Mouse (Mus musculus) limb, embryonic 10.5 days (tissue): ENCODE data around the gene Casp7. TPM values are rescaled to one million over a fixed set of nuclear protein-coding genes. Genes with fewer than 3 reads are reported as not detected.

Experiments used
- DNase-seq: peaks from one replicate; pipeline ENCODE4 v3.0.0-alpha.2; 2017; ENCODE audit warnings: low spot score
- H3K27ac ChIP-seq: fragments of 300-500 bp; sonication (generic); 2 replicates; pipeline ENCODE4 v1.5.1; 2016; ENCODE audit warnings: mild to moderate bottlenecking
- H3K27me3 ChIP-seq: fragments of 300-500 bp; sonication (generic); 2 replicates; pipeline ENCODE4 v1.6.1; 2016; ENCODE audit warnings: low read depth, mild to moderate bottlenecking; ENCODE audit not compliant: poor library complexity, severe bottlenecking
- H3K36me3 ChIP-seq: fragments of 300-500 bp; sonication (generic); 2 replicates; pipeline ENCODE4 v1.6.1; 2016; ENCODE audit warnings: mild to moderate bottlenecking, moderate library complexity
- H3K4me1 ChIP-seq: fragments of 300-500 bp; sonication (generic); 2 replicates; pipeline ENCODE4 v1.6.1; 2016
- H3K4me3 ChIP-seq: fragments of 300-500 bp; sonication (generic); 2 replicates; pipeline ENCODE4 v1.5.1; 2016; ENCODE audit warnings: mild to moderate bottlenecking, moderate library complexity
- H3K9me3 ChIP-seq: fragments of 300-500 bp; sonication (generic); replicated peaks from 2 replicates; pipeline ENCODE4 v1.6.1; 2016; ENCODE audit warnings: mild to moderate bottlenecking
- WGBS: fragments of 180-500 bp; shearing (Covaris S2); methylation state at CpG from one replicate; pipeline ENCODE4 v1.1.7; 2016; 5-methylcytosine and 5-hydroxymethylcytosine counted together
- polyA plus RNA-seq: library from polyadenylated mRNA; unstranded; fragments of >200 nt; fragmentation: Nextera tagmentation; extraction: Ambion mirVana; gene quantifications from 2 replicates; pipeline ENCODE4 v1.2.1, GENCODE M21; 2016

The Casp7 gene
- polyA plus RNA-seq, 1 experiment from 2014 or later, result 24.5 TPM

DNA sequence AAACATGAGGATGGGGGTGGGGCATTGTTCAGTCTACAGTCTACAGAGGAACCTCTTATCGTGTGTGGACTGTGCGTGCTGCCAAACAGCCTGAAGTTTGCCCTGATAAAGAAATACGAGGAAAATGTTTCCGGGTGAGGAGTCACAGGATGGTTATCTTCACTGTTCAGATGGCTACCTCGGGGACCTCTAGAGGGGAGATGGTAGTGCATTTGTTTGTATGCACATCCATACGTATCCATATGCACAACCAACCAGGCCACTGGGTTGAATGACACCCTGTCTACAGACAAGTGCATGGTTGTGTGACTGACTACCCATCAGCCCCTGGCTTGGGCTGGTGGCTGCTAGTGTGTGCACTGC is 42.1 kb downstream of the Casp7 start:
- no peak for DNase-seq
- 0 out of 2 replicates have a peak overlapping the region, but pooled peaks have one; percentile 10 for H3K27ac ChIP-seq
- 92% methylated on average over 6 of the region's 6 CpGs for WGBS
- H3K27me3 ChIP-seq, result no peaks in the 10 kb centered on the region
- no peaks in the 10 kb centered on the region for H3K4me1 ChIP-seq
- no peak overlapping the region for H3K4me3 ChIP-seq
- H3K36me3 ChIP-seq, result peaks cover 36% of the 10 kb centered on the region
- no peaks in the 10 kb centered on the region for H3K9me3 ChIP-seq

DNA sequence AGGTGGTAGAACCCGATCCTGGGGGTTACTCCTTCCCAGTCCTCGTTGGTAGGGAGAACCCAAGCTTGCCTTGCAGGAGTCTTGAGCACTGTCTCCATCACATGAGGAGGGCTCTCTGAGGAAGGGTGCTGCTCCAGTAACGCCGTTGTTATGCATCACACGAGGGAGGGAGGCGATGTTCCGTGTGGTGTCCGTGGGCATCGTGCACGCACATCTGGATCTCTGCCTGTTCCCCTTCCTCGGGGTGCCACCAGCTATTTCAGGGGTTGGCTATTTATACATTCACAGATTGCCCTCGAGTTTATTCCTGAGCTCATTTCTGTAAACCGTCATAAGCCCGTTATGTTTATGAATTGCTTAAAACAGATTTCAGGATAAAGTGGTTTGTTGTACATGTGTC is 46.5 kb downstream of the Casp7 start:
- DNase-seq, result no peak
- no peak overlapping the region for H3K27ac ChIP-seq
- H3K36me3 ChIP-seq, result peaks cover 11% of the 10 kb centered on the region
- no peak overlapping the region for H3K4me3 ChIP-seq
- H3K4me1 ChIP-seq, result 0 out of 2 replicates have a peak, but pooled peaks cover 2% of the 10 kb centered on the region
- 89% methylated on average over 14 of the region's 14 CpGs for WGBS
- H3K9me3 ChIP-seq, result no peaks in the 10 kb centered on the region
- H3K27me3 ChIP-seq, result no peaks in the 10 kb centered on the region

DNA sequence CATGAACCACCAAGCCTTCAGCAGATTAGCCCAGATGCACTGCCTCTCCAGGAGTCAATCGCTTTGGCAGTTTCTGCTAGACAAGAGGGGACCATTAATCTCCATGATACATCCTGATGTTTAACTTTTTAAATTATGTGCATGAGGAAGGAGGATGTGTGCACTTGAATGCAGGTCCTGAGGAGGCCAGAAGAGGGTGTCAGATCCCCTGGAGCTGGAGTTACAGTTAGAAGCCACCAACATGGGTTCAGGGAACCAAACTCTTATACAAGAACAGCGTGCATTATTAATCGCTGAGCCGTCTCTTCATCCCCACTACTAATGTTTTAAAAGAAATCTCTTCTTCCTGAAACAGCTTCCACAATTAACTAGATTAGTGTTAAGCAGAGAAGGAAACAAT is 51.9 kb downstream of the Casp7 start:
- H3K27me3 ChIP-seq, result no peaks in the 10 kb centered on the region
- DNase-seq, result no peak
- WGBS, result 96% methylated on average over 4 of the region's 4 CpGs
- no peaks in the 10 kb centered on the region for H3K9me3 ChIP-seq
- no peaks in the 10 kb centered on the region for H3K36me3 ChIP-seq
- H3K27ac ChIP-seq, result no peak overlapping the region
- H3K4me3 ChIP-seq, result no peak overlapping the region
- 0 out of 2 replicates have a peak, but pooled peaks cover 4% of the 10 kb centered on the region for H3K4me1 ChIP-seq

DNA sequence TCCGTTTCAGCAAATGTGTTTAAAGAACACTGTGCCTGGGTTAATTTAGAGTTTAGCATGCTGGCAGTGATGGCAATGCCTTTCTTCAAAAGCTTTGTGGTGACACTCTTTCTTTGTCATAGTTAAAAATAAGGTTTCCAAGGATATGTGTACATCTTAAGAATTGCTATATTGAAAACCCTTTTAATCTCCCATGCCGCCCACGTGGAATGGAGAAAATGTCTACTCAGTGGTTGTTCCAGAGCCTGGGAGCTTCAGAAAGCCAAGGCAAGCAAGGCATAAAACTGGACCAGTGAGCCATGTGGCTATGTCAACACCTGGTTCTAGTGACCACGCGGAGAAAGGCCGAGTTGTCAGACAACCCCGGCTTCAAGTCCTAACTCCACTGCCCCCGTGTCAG is 52.6 kb downstream of the Casp7 start:
- 92% methylated on average over 8 of the region's 8 CpGs for whole genome bisulfite sequencing
- DNase-seq, result no peak
- no peak overlapping the region for H3K27ac ChIP-seq

DNA sequence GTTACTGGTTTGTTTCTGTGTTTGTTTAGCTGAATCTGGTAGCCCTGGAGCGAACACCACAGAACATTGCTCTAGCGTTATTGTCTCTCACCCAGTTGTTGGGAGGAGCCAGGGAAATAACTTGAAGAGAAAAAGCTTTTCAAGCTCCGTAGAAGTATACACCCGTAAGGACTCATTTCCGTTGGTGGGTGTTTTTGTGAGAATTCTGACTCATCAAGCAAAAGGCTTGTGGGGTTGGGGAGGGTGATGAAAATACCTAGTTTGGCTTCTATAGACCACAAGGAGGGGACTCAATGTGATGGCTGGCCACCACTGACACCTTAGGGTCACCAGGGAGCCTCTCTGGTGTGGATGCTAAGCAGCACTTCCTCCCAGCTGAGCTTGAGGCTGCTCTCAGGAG is 54.0 kb downstream of the Casp7 start:
- no peak for DNase-seq

More for the DNA sequence above, 52.6 kb downstream of the Casp7 start:
- Histone ChIP-seq H3K27me3 (no peaks in the 10 kb centered on the region), H3K4me1 (0 out of 2 replicates have a peak, but pooled peaks cover 4% of the 10 kb centered on the region), H3K36me3 (no peaks in the 10 kb centered on the region), H3K4me3 (no peak overlapping the region), H3K9me3 (no peaks in the 10 kb centered on the region)

DNA sequence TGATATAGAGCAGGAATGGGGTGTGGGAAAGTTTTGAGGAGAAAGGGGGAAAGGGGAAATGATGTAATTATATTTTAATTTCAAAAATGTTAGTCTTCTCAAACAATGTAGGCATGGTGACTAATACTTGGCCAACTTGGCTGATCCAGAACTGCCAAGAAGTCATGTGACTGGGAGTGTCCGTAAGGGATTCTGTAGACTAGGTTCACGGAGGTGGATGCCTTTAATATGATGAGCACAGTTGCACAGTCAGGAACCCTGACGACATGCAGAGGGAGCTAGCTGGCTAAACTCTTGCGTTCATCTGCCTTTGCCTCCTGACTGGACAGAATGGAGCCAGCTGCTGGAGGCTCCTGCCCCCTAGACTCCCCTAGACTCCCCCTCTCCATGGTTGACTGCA is 54.9 kb downstream of the Casp7 start:
- H3K27me3 ChIP-seq, result no peaks in the 10 kb centered on the region
- DNase-seq, result no peak
- no peaks in the 10 kb centered on the region for H3K36me3 ChIP-seq
- H3K4me3 ChIP-seq, result no peak overlapping the region
- 0 out of 2 replicates have a peak, but pooled peaks cover 2% of the 10 kb centered on the region for H3K4me1 ChIP-seq
- no peak overlapping the region for H3K27ac ChIP-seq
- WGBS, result 88% methylated on average over 4 of the region's 4 CpGs
- H3K9me3 ChIP-seq, result no peaks in the 10 kb centered on the region

More for the DNA sequence above, 54.0 kb downstream of the Casp7 start:
- Histone ChIP-seq H3K9me3 (no peaks in the 10 kb centered on the region), H3K4me3 (no peak overlapping the region), H3K4me1 (0 out of 2 replicates have a peak, but pooled peaks cover 2% of the 10 kb centered on the region), H3K36me3 (no peaks in the 10 kb centered on the region), H3K27ac (no peak overlapping the region), H3K27me3 (no peaks in the 10 kb centered on the region)
- 89% methylated on average over 5 of the region's 5 CpGs for WGBS

DNA sequence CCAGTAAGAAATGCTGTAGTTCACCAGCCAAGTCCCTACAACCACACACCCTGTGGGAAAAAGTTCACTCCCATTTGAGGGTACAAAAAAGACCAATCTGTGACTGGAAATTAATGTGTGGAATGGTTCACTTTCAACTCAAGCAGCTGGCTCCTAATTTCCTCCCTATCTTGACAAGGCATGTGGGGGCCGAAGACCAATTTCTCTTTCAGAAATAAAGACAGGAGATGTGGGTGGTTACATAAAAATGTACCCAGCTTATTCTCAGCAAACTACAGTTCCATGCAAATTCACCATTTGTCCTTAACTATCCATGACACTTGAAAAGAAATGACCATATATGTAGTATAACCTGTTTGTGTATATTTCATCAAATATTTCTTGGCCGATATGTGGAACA is 55.5 kb downstream of the Casp7 start:
- Histone ChIP-seq H3K4me3 (no peak overlapping the region), H3K9me3 (no peaks in the 10 kb centered on the region), H3K27me3 (no peaks in the 10 kb centered on the region), H3K4me1 (0 out of 2 replicates have a peak, but pooled peaks cover 2% of the 10 kb centered on the region), H3K27ac (no peak overlapping the region), H3K36me3 (no peaks in the 10 kb centered on the region)
- 96% methylated on average over 2 of the region's 2 CpGs for WGBS
- DNase-seq, result no peak

DNA sequence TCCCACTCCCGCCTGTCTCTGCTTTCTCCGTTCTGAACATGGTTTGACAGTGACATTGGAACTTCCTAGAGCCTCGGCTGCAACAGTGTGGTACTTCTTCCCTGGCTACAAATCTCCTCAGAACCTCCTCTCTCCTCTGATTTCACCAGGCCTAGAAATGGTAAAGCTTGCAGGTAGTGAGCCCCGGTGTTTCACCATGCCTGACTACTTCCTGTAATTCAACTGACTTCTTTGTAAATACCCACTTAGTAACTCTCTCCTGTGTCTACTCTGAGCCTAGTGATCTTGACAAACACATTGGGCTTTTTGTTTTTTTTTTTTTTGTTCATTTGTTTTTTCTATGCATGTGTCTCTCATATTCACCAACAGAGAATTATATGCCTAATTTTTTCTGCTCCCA is 57.9 kb downstream of the Casp7 start:
- H3K9me3 ChIP-seq, result no peaks in the 10 kb centered on the region
- 79% methylated on average over 4 of the region's 4 CpGs for WGBS
- H3K4me3 ChIP-seq, result no peak overlapping the region
- H3K27ac ChIP-seq, result no peak overlapping the region
- no peak for DNase-seq
- H3K36me3 ChIP-seq, result no peaks in the 10 kb centered on the region
- no peaks in the 10 kb centered on the region for H3K27me3 ChIP-seq
- H3K4me1 ChIP-seq, result 0 out of 2 replicates have a peak, but pooled peaks cover 2% of the 10 kb centered on the region

DNA sequence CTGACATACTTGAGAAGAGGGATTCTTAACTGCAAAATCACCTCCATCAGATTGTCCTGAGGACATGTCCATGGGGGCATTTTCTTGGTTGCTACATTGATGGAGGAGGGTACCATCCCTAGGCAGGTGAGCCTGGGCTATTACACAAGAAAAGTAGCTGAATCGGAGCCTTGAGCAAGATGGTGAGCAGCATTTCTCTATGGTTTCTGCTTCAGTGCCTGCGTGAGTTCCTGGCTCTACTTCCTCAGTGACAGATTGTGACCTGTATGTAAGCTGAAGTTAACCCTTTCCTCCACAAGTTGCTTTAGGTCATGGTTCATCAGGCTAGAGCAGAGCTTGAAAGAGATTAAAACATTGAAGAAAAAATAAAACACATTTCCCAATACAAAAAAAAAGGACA is 58.4 kb downstream of the Casp7 start:
- H3K9me3 ChIP-seq, result no peaks in the 10 kb centered on the region
- no peaks in the 10 kb centered on the region for H3K36me3 ChIP-seq
- WGBS, result 45% methylated on average over 2 of the region's 2 CpGs
- no peak overlapping the region for H3K4me3 ChIP-seq
- no peak overlapping the region for H3K27ac ChIP-seq
- H3K27me3 ChIP-seq, result no peaks in the 10 kb centered on the region
- 0 out of 2 replicates have a peak, but pooled peaks cover 2% of the 10 kb centered on the region for H3K4me1 ChIP-seq
- no peak for DNase-seq

DNA sequence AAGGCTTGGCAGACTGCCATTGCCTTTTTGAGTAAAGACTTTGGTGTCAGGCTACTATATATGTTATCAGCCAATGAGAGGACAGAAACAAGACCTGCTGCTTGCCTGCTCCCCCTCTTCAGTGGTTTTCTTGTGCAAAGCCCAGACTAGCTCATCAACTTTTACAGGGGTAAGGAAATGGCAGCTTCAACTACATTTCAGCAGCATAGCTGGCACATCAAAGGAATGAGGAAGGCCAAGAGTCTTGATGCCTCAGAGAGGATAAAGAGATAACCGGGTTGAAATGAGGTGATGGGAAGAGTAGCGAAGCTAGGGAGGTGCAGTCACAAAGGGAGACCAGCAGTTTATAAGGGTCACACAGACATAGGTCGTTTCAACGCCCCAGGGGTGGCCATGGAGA is 60.6 kb downstream of the Casp7 start:
- H3K4me1 ChIP-seq, result 0 out of 2 replicates have a peak, but pooled peaks cover 2% of the 10 kb centered on the region
- no peaks in the 10 kb centered on the region for H3K9me3 ChIP-seq
- no peaks in the 10 kb centered on the region for H3K27me3 ChIP-seq
- H3K36me3 ChIP-seq, result no peaks in the 10 kb centered on the region
- no peak for DNase-seq
- 71% methylated on average over 4 of the region's 4 CpGs for WGBS
- no peak overlapping the region for H3K27ac ChIP-seq
- H3K4me3 ChIP-seq, result no peak overlapping the region

DNA sequence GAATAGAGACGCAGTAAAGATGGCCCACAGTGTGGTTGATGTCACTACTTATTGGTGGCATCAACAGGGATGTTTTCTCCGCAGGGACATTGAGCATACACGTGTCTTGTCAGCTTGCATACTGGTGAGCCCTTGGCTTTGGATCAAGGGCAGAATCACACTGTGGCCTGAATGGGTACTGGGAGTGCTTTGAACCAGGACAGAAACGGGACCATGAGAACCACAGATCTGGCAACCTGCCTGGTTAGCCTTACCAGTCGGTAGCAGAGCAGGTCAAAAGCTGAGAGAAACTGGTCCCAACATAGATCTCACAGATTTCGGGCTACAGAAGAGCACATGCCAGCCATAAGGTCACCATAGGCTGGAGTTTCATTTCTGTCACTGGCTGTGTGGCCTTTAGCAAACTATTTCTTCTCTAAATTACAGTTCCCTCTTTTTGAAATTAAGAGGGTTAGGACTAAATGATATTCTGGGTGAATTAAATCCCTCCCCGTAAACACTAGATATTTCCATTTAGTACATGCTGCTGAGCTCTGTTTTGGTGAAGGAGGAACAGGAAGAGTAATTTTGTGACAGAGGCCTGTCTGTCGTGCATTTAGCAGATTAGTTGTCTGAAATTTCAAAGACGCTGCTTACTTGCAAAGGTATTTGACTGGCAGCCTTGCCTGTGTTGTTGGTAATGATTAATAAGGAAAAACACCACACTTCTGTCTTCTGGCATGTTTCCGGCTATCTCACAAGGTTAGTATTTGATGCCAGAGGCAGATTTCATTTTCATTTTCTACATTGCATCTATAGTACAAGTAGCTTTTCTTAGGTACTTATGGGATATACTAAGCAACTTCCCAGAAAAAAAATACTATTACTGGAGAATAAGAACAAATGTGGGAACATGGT is 62.5 kb downstream of the Casp7 start:
- Histone ChIP-seq H3K27me3 (no peaks in the 10 kb centered on the region), H3K4me1 (no peaks in the 10 kb centered on the region), H3K4me3 (no peak overlapping the region), H3K27ac (no peak overlapping the region), H3K36me3 (no peaks in the 10 kb centered on the region), H3K9me3 (no peaks in the 10 kb centered on the region)
- 86% methylated on average over 10 of the region's 10 CpGs for WGBS
- DNase-seq, result no peak

DNA sequence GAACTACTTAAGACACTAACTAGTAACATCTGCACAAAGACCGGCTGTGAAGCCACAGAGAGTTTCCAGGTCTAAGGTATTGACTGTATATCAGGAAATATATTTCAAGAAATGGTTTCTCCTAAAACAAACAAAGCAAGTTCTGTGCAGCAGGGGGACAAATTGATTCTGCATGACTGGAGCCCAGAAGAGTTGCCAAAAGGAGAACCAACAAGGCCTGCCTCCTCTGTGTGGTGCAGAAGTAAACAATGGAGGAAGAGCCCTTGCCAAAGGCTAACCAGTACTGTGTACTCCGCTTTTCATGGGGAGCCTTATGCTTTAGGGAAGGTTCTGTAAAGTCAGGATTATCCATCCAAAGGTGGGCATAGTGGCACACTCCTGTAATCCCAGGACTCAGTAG is 63.3 kb downstream of the Casp7 start:
- Histone ChIP-seq H3K27ac (no peak overlapping the region), H3K4me3 (no peak overlapping the region), H3K36me3 (no peaks in the 10 kb centered on the region), H3K27me3 (no peaks in the 10 kb centered on the region), H3K4me1 (no peaks in the 10 kb centered on the region), H3K9me3 (no peaks in the 10 kb centered on the region)
- 80% methylated on average over 2 of the region's 2 CpGs for WGBS
- no peak for DNase-seq

DNA sequence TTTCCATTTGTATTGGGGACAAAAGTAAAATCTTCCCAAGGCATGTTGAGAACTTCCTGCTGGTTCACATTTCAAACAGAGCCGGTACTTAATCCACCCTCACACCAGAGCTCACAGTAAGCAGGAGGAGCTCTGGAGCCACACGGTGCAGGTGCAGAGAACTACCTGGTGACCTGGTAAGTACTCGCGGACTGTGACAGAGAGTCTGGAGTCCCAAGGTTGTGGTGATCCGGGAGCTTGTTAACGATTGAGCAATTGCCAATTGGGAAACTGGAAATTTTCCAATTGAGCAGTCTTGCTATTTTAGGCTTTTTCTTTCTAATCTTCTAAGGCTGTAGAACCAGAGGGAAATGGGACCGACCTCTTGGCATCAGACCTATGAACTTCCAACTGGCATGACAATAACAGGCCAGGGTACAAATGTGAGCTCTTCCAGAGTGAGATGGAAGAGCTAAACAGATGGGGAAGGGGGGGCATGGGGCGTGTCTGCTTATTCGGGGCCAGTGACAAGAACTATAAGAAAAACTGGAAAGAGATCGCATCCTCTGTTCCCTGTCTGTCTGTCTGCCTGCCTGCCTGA is 64.7 kb downstream of the Casp7 start, which contains the start of gene Plekhs1:
Gene Plekhs1, plus strand, starts transcription at position 119 of the 580 bp plus-strand sequence.
- H3K4me3 ChIP-seq, result no peak within 1 kb of the TSS
- no peaks in the 10 kb centered on the region for H3K9me3 ChIP-seq
- DNase-seq, result no peak
- WGBS, result 68% methylated on average over 10 of the region's 10 CpGs
- no peaks in the 10 kb centered on the region for H3K27me3 ChIP-seq
- H3K4me1 ChIP-seq, result no peaks in the 10 kb centered on the region
- H3K27ac ChIP-seq, result no peak within 1 kb of the TSS
- no peaks in the 10 kb centered on the region for H3K36me3 ChIP-seq
